Mouse (Mus musculus): Measurements from ENCODE around the gene Rspry1. TPM values are rescaled to one million over a fixed set of nuclear protein-coding genes. Genes with fewer than 3 reads are reported as not detected.
A peak's percentile ranks its signal among the peaks of the same experiment; 100 is the strongest.

Gene Rspry1
- 10 to 100 TPM; 24.3 to 30.2 TPM for total RNA-seq (2021)

GRCm38 (mm10) chr8:94601607-94602385 lies at the start of gene Rspry1, which contains the start of gene Fam192a:
TSS of gene Rspry1 (plus strand) at chr8:94601937.
TSS of gene Fam192a (minus strand) at chr8:94601997.
- peak; percentile 94 to 96 for DNase-seq (ENCODE audit: extremely low spot score in 1 of 2, low spot score in 1 of 2)

- DNase-seq (ENCODE audit: extremely low spot score in 1 of 2, low spot score in 1 of 2) = no peak
Measured at GRCm38 (mm10) chr8:94552696-94553095, 49.0 kb upstream of the Rspry1 start.

- DNase-seq (ENCODE audit: extremely low spot score in 1 of 2, low spot score in 1 of 2) = no peak
Measured at GRCm38 (mm10) chr8:94557281-94557680, 44.5 kb upstream of the Rspry1 start.

GRCm38 (mm10) chr8:94561256-94561655 lies 40.5 kb upstream of the Rspry1 start:
- no peak for DNase-seq (ENCODE audit: extremely low spot score in 1 of 2, low spot score in 1 of 2)

GRCm38 (mm10) chr8:94564421-94564820 lies 37.3 kb upstream of the Rspry1 start:
- no peak for DNase-seq (ENCODE audit: extremely low spot score in 1 of 2, low spot score in 1 of 2)

- DNase-seq (ENCODE audit: extremely low spot score in 1 of 2, low spot score in 1 of 2) = no peak
Measured at GRCm38 (mm10) chr8:94566033-94566432, 35.7 kb upstream of the Rspry1 start.

GRCm38 (mm10) chr8:94566446-94567158 lies 35.1 kb upstream of the Rspry1 start:
- DNase-seq (ENCODE audit: extremely low spot score in 1 of 2, low spot score in 1 of 2) = no peak

- DNase-seq (ENCODE audit: extremely low spot score in 1 of 2, low spot score in 1 of 2) = no peak
Measured at GRCm38 (mm10) chr8:94567159-94567849, 34.4 kb upstream of the Rspry1 start.

- DNase-seq (ENCODE audit: extremely low spot score in 1 of 2, low spot score in 1 of 2) = no peak
Measured at GRCm38 (mm10) chr8:94568098-94568497, 33.6 kb upstream of the Rspry1 start.

- no peak for DNase-seq (ENCODE audit: extremely low spot score in 1 of 2, low spot score in 1 of 2)
Measured at GRCm38 (mm10) chr8:94569419-94569818, 32.3 kb upstream of the Rspry1 start.

- DNase-seq (ENCODE audit: extremely low spot score in 1 of 2, low spot score in 1 of 2) = no peak
Measured at GRCm38 (mm10) chr8:94571896-94572295, 29.8 kb upstream of the Rspry1 start.

GRCm38 (mm10) chr8:94574159-94574907 lies 27.4 kb upstream of the Rspry1 start:
- DNase-seq (ENCODE audit: extremely low spot score in 1 of 2, low spot score in 1 of 2) = peak; percentile 57 to 66

GRCm38 (mm10) chr8:94575148-94575547 lies 26.6 kb upstream of the Rspry1 start:
- DNase-seq (ENCODE audit: extremely low spot score in 1 of 2, low spot score in 1 of 2) = no peak

- DNase-seq (ENCODE audit: extremely low spot score in 1 of 2, low spot score in 1 of 2) = no peak
Measured at GRCm38 (mm10) chr8:94581820-94582483, 19.8 kb upstream of the Rspry1 start.

- DNase-seq (ENCODE audit: extremely low spot score in 1 of 2, low spot score in 1 of 2) = no peak
Measured at GRCm38 (mm10) chr8:94582569-94582968, 19.2 kb upstream of the Rspry1 start.

GRCm38 (mm10) chr8:94584238-94584817 lies 17.4 kb upstream of the Rspry1 start:
- peak in 1 of 2 experiments; percentile 59 for DNase-seq (ENCODE audit: extremely low spot score in 1 of 2, low spot score in 1 of 2)

GRCm38 (mm10) chr8:94591691-94592090 lies 10.0 kb upstream of the Rspry1 start:
- no peak for DNase-seq (ENCODE audit: extremely low spot score in 1 of 2, low spot score in 1 of 2)

- no peak for DNase-seq (ENCODE audit: extremely low spot score in 1 of 2, low spot score in 1 of 2)
Measured at GRCm38 (mm10) chr8:94594211-94594610, 7.5 kb upstream of the Rspry1 start.

- no peak for DNase-seq (ENCODE audit: extremely low spot score in 1 of 2, low spot score in 1 of 2)
Measured at GRCm38 (mm10) chr8:94600478-94600877, 1.3 kb upstream of the Rspry1 start.

Measured in layer of hippocampus, postnatal 25 days (tissue).